In the genomic region with DNA sequence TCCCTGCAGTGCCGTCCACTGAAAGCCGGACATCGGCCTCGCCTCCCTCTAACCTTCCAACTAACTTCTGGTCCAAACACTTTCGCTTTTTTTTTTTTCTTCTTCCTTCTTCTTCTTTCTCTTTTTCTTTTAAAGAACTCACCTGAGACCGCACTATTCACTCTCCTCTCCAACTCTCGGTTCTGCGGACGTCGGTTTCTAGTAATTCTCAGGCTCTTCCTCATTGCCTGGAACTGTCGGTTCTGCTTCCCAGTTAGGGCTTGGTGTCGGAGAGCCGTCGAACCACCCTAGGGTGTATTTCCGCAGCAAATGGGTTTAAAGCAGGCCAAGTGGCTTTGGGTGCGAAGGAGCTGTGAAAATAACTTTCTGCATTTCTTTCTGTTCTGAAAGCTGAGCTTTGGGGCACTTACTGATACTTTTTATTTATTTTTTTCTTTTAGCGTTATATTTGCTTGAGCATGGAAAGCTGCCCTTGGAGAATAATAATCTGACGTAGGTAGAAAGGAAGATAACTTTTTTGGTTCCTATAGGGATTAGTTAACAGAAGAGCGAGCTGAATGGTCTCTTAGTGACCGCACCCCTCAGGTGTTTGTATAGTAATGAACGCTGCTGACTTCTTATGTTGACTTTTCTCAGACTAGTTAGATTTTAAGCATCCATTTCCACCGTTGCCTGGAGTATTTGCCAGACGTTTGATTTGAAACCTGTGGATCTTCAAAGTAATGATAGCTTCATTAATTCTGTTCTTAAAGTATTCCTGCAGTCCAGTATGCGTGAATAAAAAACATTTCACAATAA, we compare ENCODE assay signal across 8 mouse cellular contexts. TPM values are rescaled to one million over a fixed set of nuclear protein-coding genes. Genes with fewer than 3 reads are reported as not detected.
DNase-seq lines count a peak whose midpoint lies in the region; ATAC-seq lines count a peak whose summit lies in the region.

No protein-coding gene starts in this region.

- intact Hi-C loops in gastrocnemius, postnatal 36 days (cut with DNase I), result no loop called here

- no peaks in the 10 kb centered on the region for H3K9me3 ChIP-seq in heart, embryonic 14.5 days (ENCODE audit: control insufficient read depth, low read length)
- H3K9me3 ChIP-seq in hindbrain, embryonic 13.5 days, result no peaks in the 10 kb centered on the region

- peak overlapping the region; percentile 88 for H3K4me2 ChIP-seq in heart, embryonic 14.5 days (ENCODE audit: low read length)
- H3K4me2 ChIP-seq in hindbrain, embryonic 13.5 days, result peak overlapping the region; percentile 79

- no peaks in the 10 kb centered on the region; the same call in 1 of the 2 replicates for H3K27me3 ChIP-seq in heart, embryonic 14.5 days (ENCODE audit: control insufficient read depth, insufficient read depth, low read length)
- peaks cover 21% of the 10 kb centered on the region for H3K27me3 ChIP-seq in hindbrain, embryonic 13.5 days

- no peaks in the 10 kb centered on the region for H3K36me3 ChIP-seq in heart, embryonic 14.5 days (ENCODE audit: control insufficient read depth, insufficient read depth, low read length)
- no peaks in the 10 kb centered on the region for H3K36me3 ChIP-seq in hindbrain, embryonic 13.5 days

- peaks cover 2 to 17% of the 10 kb centered on the region in 2 experiments; a peak in 3 of 4 replicates for H3K4me1 ChIP-seq in heart, embryonic 14.5 days (ENCODE audit: control insufficient read depth in 2 of 2, insufficient read depth in 2 of 2, low read length in 2 of 2)
- H3K4me1 ChIP-seq in brown adipose tissue, adult 24 weeks (ENCODE audit: control insufficient read depth, insufficient read depth, insufficient read length, low read length), result no peaks in the 10 kb centered on the region; the same call in 1 of the 2 replicates
- H3K4me1 ChIP-seq in hindbrain, embryonic 13.5 days (replicated peaks), result peaks cover 29% of the 10 kb centered on the region

- peak overlapping the region; percentile 97 for H3K9ac ChIP-seq in heart, embryonic 14.5 days (ENCODE audit: low read length)
- peak overlapping the region; percentile 95 for H3K9ac ChIP-seq in hindbrain, embryonic 13.5 days

- H3K27ac ChIP-seq in heart, embryonic 14.5 days (replicated peaks in 1 of 2; ENCODE audit: control insufficient read depth in 1 of 2, insufficient read depth in 1 of 2, low read depth in 2 of 2, low read length in 2 of 2), result peak overlapping the region; percentile 94 to 98
- peak overlapping the region; percentile 89 for H3K27ac ChIP-seq in brown adipose tissue, adult 24 weeks (replicated peaks; ENCODE audit: low read depth, low read length)
- H3K27ac ChIP-seq in hindbrain, embryonic 13.5 days, result peak overlapping the region; percentile 99

- no peak for DNase-seq in heart, postnatal 4 days
- DNase-seq in ovary, adult 18-20 months (ENCODE audit: low spot score), result no peak
- no peak for DNase-seq in gastrocnemius, postnatal 36 days

- ATAC-seq in heart, embryonic 14.5 days (ENCODE audit: insufficient number of reproducible peaks, insufficient read depth, low FRiP score, low read depth), result no peak
- no peak for ATAC-seq in hindbrain, embryonic 13.5 days (ENCODE audit: low FRiP score)
- ATAC-seq in megakaryocyte, adult 5-6 weeks (ENCODE audit: poor library complexity, severe bottlenecking), result peak; percentile 22
- no peak for ATAC-seq in megakaryocyte-erythroid progenitor cell, adult 5-6 weeks (replicated peaks; ENCODE audit: low FRiP score, low TSS enrichment, poor library complexity, severe bottlenecking)

- WGBS in heart, embryonic 14.5 days, result 17% methylated on average over 24 of the region's 24 CpGs
- 25% methylated on average over 24 of the region's 24 CpGs for WGBS in hindbrain, embryonic 13.5 days

- H3K4me3 ChIP-seq in heart, embryonic 14.5 days (ENCODE audit: control insufficient read depth in 1 of 2, insufficient read depth in 1 of 2, low read depth in 1 of 2, low read length in 2 of 2), result peak overlapping the region; percentile 95 to 96
- H3K4me3 ChIP-seq in brown adipose tissue, adult 24 weeks (ENCODE audit: insufficient read depth, low read depth, low read length), result peak overlapping the region; percentile 91
- peak overlapping the region; percentile 99 for H3K4me3 ChIP-seq in hindbrain, embryonic 13.5 days

RNA-seq across cellular contexts. Expression of a gene that starts 1.3 kb away (rescaled TPM):
- polyA plus RNA-seq in heart, embryonic 14.5 days (2014; fragmentation: Nextera tagmentation; extraction: Ambion mirVana), result 23.8 and 25.2 TPM in 2 replicates
- 10 to 100 TPM; 51.8 to 55.9 TPM for total RNA-seq in heart, postnatal 4 days (2021)
- polyA plus RNA-seq in brown adipose tissue, adult 24 weeks (2012; ENCODE audit: insufficient read depth, insufficient read length, missing spikeins), result 44.4 and 68.3 TPM in 2 replicates
- 49.7 and 51.4 TPM in 2 replicates for polyA plus RNA-seq in hindbrain, embryonic 13.5 days (2015; fragmentation: Nextera tagmentation; extraction: Ambion mirVana)
- total RNA-seq in megakaryocyte, adult 5-6 weeks (2015), result 80.6 and 85.2 TPM in 2 replicates
- total RNA-seq in megakaryocyte, adult 5-6 weeks (2017), result 68.4 and 80.5 TPM in 2 replicates
- total RNA-seq in megakaryocyte-erythroid progenitor cell, adult 5-6 weeks (2014; fragmentation: Nextera tagmentation), result 65.0 and 65.3 TPM in 2 replicates
- total RNA-seq in megakaryocyte-erythroid progenitor cell, adult 5-6 weeks (2017), result 55.6 and 69.0 TPM in 2 replicates
- total RNA-seq in gastrocnemius, postnatal 36 days (2021), result 10 to 100 TPM; 26.7 to 31.0 TPM

RNA-seq across cellular contexts. Expression of a gene that starts 42.1 kb away (rescaled TPM):
- 4.7 and 4.8 TPM in 2 replicates for polyA plus RNA-seq in heart, embryonic 14.5 days (2014; fragmentation: Nextera tagmentation; extraction: Ambion mirVana)
- total RNA-seq in heart, postnatal 4 days (2021), result 10 to 100 TPM; 33.6 to 34.4 TPM
- 13.2 and 13.9 TPM in 2 replicates for polyA plus RNA-seq in brown adipose tissue, adult 24 weeks (2012; ENCODE audit: insufficient read depth, insufficient read length, missing spikeins)
- polyA plus RNA-seq in hindbrain, embryonic 13.5 days (2015; fragmentation: Nextera tagmentation; extraction: Ambion mirVana), result 3.8 and 4.4 TPM in 2 replicates
- total RNA-seq in megakaryocyte, adult 5-6 weeks (2015), result 14.5 and 15.0 TPM in 2 replicates
- total RNA-seq in megakaryocyte, adult 5-6 weeks (2017), result 17.7 and 21.3 TPM in 2 replicates
- 8.5 and 18.3 TPM in 2 replicates for total RNA-seq in megakaryocyte-erythroid progenitor cell, adult 5-6 weeks (2014; fragmentation: Nextera tagmentation)
- total RNA-seq in megakaryocyte-erythroid progenitor cell, adult 5-6 weeks (2017), result 8.7 and 9.2 TPM in 2 replicates
- 10 to 100 TPM; 17.3 to 19.7 TPM for total RNA-seq in gastrocnemius, postnatal 36 days (2021)
